Mouse (Mus musculus): ENCODE measurements around the gene Cdca4.
A peak's percentile ranks its signal among the peaks of the same experiment; 100 is the strongest.

Gene Cdca4

GRCm38 (mm10) chr12:112799237-112799970, 29.8 kb downstream of the Cdca4 start:
- no peak for DNase-seq (ENCODE audit: low read depth, low spot score)

GRCm38 (mm10) chr12:112798716-112799115, 30.5 kb downstream of the Cdca4 start:
- no peak for DNase-seq (ENCODE audit: low read depth, low spot score)

GRCm38 (mm10) chr12:112798332-112798681, 30.9 kb downstream of the Cdca4 start:
- DNase-seq (ENCODE audit: low read depth, low spot score) = no peak

DNA sequence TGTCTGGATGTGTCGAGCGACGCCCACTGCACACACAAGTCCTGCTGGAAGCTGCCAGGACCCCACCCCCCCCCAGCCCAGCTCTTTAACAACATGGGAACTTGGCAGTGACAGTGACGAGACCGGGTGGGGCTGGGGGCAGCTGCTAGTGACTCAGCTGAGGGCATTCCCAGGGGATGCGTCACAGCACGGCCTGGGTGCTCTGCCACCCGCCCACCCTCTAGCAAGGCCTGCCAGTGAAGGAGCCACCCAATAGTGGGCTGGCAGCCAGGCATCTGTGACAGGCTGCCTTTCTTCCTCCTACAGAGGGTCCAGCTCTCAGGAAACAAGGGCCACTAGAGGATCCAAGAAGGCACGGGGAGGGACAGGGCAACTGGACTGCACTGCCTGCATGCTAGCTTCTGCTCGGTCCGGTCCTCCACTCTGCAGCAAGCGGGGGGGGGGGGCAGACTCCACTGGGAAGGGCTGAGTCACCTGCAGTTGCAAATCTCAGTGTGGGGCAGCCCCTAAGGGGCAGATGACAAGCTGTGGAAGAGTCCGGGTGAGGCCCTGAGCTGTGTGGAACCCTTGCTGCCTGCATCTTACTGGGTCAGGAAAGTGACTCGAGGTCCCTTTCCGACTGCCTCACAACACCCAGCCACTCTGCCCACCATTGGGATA, 31.4 kb downstream of the Cdca4 start:
- DNase-seq (ENCODE audit: low read depth, low spot score) = peak; percentile 85

GRCm38 (mm10) chr12:112796551-112797510, 32.4 kb downstream of the Cdca4 start:
- peak; percentile 70 for DNase-seq (ENCODE audit: low read depth, low spot score)

DNA sequence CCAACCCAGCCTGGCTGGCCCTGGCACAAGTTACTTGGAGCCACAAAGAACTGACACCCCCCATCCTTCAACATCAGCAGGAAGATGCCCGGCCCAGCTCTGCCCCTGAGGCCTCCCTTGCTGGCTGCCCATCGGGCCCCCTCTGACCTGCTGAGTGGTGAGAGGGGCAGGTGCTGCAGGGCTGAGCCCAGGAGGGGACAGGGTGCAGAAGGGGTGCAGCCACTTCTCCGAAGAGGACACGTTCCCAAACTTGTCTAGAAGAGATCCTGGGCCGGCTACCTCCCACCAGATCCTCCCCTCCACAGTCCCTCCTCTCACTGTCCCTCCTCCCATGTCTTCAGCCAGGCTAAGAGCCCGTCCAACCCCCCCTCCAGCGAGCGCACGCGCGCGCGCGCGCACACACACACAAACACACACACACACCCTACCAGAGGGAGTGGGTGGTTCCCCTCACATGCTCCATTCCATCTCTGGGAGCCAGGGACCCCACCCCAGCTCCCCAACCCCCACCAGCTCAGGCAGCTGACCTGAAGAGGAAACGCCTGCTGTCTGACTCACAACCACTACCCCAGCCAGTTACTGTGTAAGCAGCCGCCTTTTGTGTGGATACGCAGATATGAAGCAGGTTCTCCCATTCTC, 33.6 kb downstream of the Cdca4 start:
- peak; percentile 95 for DNase-seq (ENCODE audit: low read depth, low spot score)

- no peak for DNase-seq (ENCODE audit: low read depth, low spot score)
Measured at GRCm38 (mm10) chr12:112794998-112795397, 34.2 kb downstream of the Cdca4 start.

DNA sequence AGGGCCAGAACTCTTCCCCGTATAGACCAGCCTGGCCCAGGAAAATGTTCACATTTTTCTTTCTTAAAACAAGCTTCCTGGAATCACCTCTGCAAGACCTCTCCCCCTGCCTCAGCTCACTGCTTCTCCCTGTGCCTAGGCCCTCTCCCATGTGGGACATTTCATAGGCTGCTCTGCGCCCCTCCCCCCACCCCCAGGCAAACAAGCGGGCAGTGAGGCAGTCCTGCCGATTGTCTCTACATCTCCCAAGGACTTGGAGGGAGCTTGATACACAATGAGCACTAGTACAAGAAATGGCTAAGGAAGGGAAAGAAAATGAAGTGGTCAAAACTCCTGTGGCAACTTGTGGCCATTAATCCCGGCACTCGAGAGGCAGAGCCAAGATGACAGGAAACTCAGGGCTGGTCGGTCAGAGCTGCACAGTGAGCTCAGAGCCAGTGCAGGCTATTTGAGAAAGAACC, 34.8 kb downstream of the Cdca4 start:
- DNase-seq (ENCODE audit: low read depth, low spot score) = no peak

DNA sequence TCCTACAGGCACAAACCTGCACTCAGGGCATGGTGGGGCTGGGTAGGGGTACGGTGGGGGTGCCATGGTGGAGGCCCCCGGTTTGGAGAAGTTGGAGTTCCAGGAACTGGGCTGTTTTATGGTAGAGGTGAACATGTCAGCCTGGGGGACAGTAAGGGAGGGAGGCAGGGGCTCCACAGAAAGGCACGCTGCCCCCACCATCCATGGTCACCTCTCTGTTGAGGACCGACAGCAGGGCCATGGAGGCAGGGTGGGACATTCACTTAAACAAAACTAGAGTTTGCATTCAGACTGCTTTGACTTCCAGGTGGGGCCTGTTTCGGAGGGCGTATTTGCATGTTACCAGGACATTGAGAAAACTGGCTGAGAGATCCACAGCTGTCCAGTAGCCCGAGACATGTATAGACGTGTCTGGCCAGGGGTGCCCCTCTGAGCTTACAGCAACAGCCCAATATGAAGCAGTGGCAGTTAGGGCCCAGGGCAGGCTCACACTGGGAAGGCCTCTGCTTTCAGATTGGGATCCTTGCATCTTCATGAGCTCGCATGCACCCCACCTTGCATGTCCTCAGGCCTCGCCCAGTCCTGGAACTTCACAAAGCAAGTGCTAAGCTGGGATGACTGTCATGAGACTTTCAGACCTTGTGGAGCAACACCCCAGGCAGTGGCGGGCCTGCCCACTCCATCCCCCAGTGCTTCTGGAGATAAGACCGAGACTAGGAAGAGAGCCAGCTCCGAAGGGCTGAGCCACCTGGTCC, 35.4 kb downstream of the Cdca4 start:
- peak; percentile 83 for DNase-seq (ENCODE audit: low read depth, low spot score)

DNA sequence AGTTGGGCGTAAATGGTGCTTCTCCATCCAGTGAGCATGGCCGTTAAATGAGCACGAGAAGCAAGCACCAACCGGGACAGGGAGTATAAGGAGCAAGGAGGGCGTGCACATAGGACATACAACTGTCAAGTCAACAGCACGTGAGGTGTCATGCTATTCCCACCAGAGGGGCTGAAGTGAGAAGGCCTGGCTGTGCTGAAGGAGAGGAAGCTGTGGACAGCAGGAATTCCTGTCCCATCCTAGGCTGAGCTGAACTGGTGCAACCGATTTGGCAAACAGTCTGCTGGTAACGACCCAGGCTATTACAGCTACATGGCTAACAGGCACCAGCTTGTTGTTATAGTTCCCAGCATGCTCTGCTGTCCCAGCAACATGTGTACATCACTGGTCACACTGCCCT, 38.2 kb downstream of the Cdca4 start:
- DNase-seq (ENCODE audit: low read depth, low spot score) = no peak

- no peak for DNase-seq (ENCODE audit: low read depth, low spot score)
Measured at GRCm38 (mm10) chr12:112774481-112774880, 54.7 kb downstream of the Cdca4 start.

DNA sequence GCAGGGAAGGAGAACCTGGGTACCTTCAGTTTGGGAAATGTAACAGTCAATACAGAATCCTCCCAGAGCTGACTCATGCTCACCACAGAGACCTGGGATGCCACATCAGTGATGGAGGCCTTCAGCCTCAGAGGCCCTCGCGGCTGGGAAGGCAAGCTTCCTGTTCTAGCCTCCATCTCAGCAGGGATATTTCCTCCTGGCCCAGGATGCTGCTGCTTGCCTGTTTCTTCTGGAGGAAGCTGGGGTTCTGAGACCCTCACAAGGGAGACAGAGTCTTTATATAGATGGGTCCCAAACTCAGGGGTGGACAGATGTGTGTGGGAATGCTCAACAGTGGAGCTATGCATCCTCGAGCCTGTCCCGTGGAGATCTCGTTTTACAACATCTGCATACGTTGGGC, 55.2 kb downstream of the Cdca4 start:
- DNase-seq (ENCODE audit: low read depth, low spot score) = no peak

- DNase-seq (ENCODE audit: low read depth, low spot score) = no peak
Measured at GRCm38 (mm10) chr12:112773366-112773765, 55.9 kb downstream of the Cdca4 start.

DNA sequence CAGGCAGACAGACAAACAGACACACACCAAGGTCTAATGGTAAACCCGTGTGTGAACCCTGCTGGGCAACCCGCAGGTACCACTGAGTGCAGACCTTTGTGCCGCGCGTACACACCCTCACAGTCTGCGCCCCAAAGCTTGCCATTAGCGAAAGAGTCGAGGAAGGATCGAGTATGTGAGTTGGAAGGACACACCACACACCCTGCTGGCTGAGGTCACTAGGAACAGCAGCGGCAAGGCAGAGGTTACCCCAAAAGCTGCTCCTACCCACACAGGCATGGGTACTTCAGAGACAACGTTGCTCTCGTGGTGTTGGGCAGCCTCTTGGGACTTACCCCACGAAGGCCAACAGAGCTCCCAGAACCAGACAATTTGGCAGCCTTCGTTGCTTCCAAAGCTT, 56.9 kb downstream of the Cdca4 start:
- DNase-seq (ENCODE audit: low read depth, low spot score) = no peak

GRCm38 (mm10) chr12:112770396-112770795, 58.8 kb downstream of the Cdca4 start:
- DNase-seq (ENCODE audit: low read depth, low spot score) = no peak

Measured in 3T3-L1 (cell line).